Mouse (Mus musculus): ENCODE results near the gene Prkra. TPM values are rescaled to one million over a fixed set of nuclear protein-coding genes. Genes with fewer than 3 reads are reported as not detected.

Prkra gene
- polyA plus RNA-seq (2012; rRNA removed) (55.2 and 60.8 TPM in 2 replicates), polyA plus RNA-seq (2014; fragmentation: Nextera tagmentation; extraction: Ambion mirVana) (61.3 and 70.2 TPM in 2 replicates)

DNA sequence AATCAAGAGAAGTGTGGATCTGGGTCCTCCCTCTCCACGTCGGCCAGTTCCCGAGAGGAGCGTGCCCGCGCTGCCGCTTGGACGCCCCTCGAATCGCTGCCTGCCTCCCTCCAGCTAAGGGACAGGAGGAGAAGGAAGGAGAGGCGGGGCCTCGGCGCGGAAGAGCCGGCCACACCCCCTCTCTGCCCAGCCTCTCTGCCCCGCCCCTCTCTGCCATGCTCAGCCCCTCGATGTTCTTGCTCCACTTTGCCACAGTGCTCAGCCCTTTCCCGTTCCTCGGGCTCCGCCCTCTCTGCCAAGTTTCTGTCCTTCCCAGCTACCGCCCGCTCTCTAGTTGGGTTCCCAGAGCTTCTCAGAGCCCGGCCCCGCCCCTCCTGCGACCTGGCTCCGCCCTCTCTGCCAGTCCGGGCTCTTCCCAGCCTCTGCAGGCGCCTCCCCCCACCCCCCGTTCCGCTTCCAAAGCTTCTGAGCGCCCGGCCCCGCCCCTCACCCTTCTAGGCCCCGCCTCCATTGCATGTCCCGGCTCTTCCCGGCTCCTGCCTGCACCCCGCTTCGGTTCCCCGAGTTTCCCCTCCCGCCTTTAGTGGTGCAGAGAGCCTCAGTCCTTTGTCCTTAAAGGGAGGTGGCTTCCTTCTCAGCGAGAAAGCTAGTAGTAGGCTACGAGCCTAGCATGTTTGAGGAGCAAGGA is at the start of gene Prkra, which contains the start of gene Pjvk:
Prkra (minus strand) TSS at position 133 of the 688 bp plus-strand sequence.
Pjvk (plus strand) TSS at position 594 of the 688 bp plus-strand sequence.
- WGBS, result 0% methylated on average over 35 of the region's 42 CpGs
- Histone ChIP-seq H3K36me3 (ENCODE audit: control insufficient read depth, insufficient read depth, low read length) (peaks cover 6% of the 10 kb centered on the region; the same call in 1 of the 2 replicates), H3K27me3 (ENCODE audit: control insufficient read depth, insufficient read depth, low read length) (no peaks in the 10 kb centered on the region), H3K9ac (ENCODE audit: low read depth, low read length, severe bottlenecking) (peak within 1 kb of the TSS; percentile 85), H3K4me3 (replicated peaks; ENCODE audit: low read length) (peak within 1 kb of the TSS; percentile 83), H3K9me3 (ENCODE audit: control insufficient read depth, low read length) (no peaks in the 10 kb centered on the region), H3K4me2 (replicated peaks; ENCODE audit: low read depth, low read length, severe bottlenecking) (peak within 1 kb of the TSS; percentile 64), H3K4me1 (ENCODE audit: control insufficient read depth, insufficient read depth, low read length) (peaks cover 11% of the 10 kb centered on the region), H3K27ac (replicated peaks; ENCODE audit: low read depth, low read length) (peak within 1 kb of the TSS; percentile 85)
- peak; percentile 96 for ATAC-seq (ENCODE audit: low FRiP score, low read depth)
- peak; percentile 97 for DNase-seq (ENCODE audit: low spot score)
- TF ChIP-seq POLR2A (IDR thresholded peaks at IDR 0.05; ENCODE audit: borderline replicate concordance, extremely low read depth, insufficient read depth, insufficient read length), result peak; percentile 91; the same call in 1 of the 2 replicates

GRCm38 (mm10) chr2:76695290-76695689 is 47.5 kb upstream of the Prkra start:
- Histone ChIP-seq H3K9ac (ENCODE audit: low read depth, low read length, severe bottlenecking) (no peak overlapping the region), H3K27me3 (ENCODE audit: control insufficient read depth, insufficient read depth, low read length) (no peaks in the 10 kb centered on the region), H3K27ac (replicated peaks; ENCODE audit: low read depth, low read length) (no peak overlapping the region), H3K4me2 (replicated peaks; ENCODE audit: low read depth, low read length, severe bottlenecking) (no peak overlapping the region), H3K4me3 (replicated peaks; ENCODE audit: low read length) (no peak overlapping the region), H3K36me3 (ENCODE audit: control insufficient read depth, insufficient read depth, low read length) (peaks cover 70% of the 10 kb centered on the region), H3K4me1 (ENCODE audit: control insufficient read depth, insufficient read depth, low read length) (no peaks in the 10 kb centered on the region), H3K9me3 (ENCODE audit: control insufficient read depth, low read length) (no peaks in the 10 kb centered on the region)
- WGBS, result 92% methylated on average over 6 of the region's 6 CpGs
- ATAC-seq (ENCODE audit: low FRiP score, low read depth) (no peak), DNase-seq (ENCODE audit: low spot score) (no peak)
- no peak for TF ChIP-seq POLR2A (IDR thresholded peaks at IDR 0.05; ENCODE audit: borderline replicate concordance, extremely low read depth, insufficient read depth, insufficient read length)

- 90% methylated on average over 5 of the region's 5 CpGs for WGBS
- no peak for DNase-seq (ENCODE audit: low spot score)
Observed at GRCm38 (mm10) chr2:76693765-76694164, 46.0 kb upstream of the Prkra start.

DNA sequence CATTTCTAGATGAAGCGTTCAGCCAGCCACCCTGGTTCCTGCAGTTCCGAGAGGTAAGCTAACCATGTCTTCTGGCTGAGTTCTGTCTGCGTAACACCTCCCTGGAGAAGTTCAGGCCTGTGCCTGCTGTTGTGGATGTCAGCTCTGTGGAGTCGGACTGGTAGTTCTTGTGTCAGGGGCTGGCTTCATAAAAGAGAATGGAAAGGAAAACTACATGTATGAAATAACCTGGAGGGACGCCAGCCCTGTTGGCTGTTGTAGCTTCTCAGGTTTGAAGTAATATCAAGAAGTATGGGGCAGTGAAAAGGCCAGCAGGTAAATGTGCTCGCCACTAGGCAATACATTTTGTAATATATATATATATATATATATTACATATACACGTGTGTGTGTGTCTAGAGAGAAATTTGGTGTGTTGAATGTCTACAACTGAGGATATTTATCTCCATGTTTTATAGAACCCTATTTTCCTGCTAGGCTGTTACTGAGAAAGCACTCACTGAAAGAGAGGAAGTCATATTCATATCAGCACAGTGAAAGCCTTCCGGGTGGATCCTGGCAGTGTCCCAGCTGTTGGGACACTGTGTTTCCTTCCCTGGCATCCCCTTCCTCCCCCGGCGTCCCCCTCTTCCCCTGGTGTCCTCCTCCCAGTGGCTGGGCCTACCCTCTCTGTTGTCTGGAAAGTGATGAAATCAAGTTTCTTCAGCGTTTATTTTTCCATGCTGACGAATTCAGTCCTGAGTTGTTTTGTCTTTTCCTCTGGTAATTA is 42.8 kb upstream of the Prkra start:
- H3K36me3 ChIP-seq (ENCODE audit: control insufficient read depth, insufficient read depth, low read length), result peaks cover 87% of the 10 kb centered on the region
- no peak overlapping the region for H3K27ac ChIP-seq (replicated peaks; ENCODE audit: low read depth, low read length)
- no peaks in the 10 kb centered on the region for H3K27me3 ChIP-seq (ENCODE audit: control insufficient read depth, insufficient read depth, low read length)
- no peak for TF ChIP-seq POLR2A (IDR thresholded peaks at IDR 0.05; ENCODE audit: borderline replicate concordance, extremely low read depth, insufficient read depth, insufficient read length)
- H3K4me2 ChIP-seq (replicated peaks; ENCODE audit: low read depth, low read length, severe bottlenecking), result no peak overlapping the region
- no peak for ATAC-seq (ENCODE audit: low FRiP score, low read depth)
- no peaks in the 10 kb centered on the region for H3K4me1 ChIP-seq (ENCODE audit: control insufficient read depth, insufficient read depth, low read length)
- no peaks in the 10 kb centered on the region for H3K9me3 ChIP-seq (ENCODE audit: control insufficient read depth, low read length)
- no peak overlapping the region for H3K4me3 ChIP-seq (replicated peaks; ENCODE audit: low read length)
- DNase-seq (ENCODE audit: low spot score), result no peak
- H3K9ac ChIP-seq (ENCODE audit: low read depth, low read length, severe bottlenecking), result no peak overlapping the region
- 85% methylated on average over 12 of the region's 12 CpGs for WGBS

More at GRCm38 (mm10) chr2:76693765-76694164, 46.0 kb upstream of the Prkra start:
- Histone ChIP-seq H3K27me3 (ENCODE audit: control insufficient read depth, insufficient read depth, low read length) (no peaks in the 10 kb centered on the region), H3K4me1 (ENCODE audit: control insufficient read depth, insufficient read depth, low read length) (no peaks in the 10 kb centered on the region), H3K4me3 (replicated peaks; ENCODE audit: low read length) (no peak overlapping the region), H3K9me3 (ENCODE audit: control insufficient read depth, low read length) (no peaks in the 10 kb centered on the region), H3K27ac (replicated peaks; ENCODE audit: low read depth, low read length) (no peak overlapping the region), H3K9ac (ENCODE audit: low read depth, low read length, severe bottlenecking) (no peak overlapping the region), H3K36me3 (ENCODE audit: control insufficient read depth, insufficient read depth, low read length) (peaks cover 75% of the 10 kb centered on the region), H3K4me2 (replicated peaks; ENCODE audit: low read depth, low read length, severe bottlenecking) (no peak overlapping the region)
- ATAC-seq (ENCODE audit: low FRiP score, low read depth), result no peak
- no peak for TF ChIP-seq POLR2A (IDR thresholded peaks at IDR 0.05; ENCODE audit: borderline replicate concordance, extremely low read depth, insufficient read depth, insufficient read length)

DNA sequence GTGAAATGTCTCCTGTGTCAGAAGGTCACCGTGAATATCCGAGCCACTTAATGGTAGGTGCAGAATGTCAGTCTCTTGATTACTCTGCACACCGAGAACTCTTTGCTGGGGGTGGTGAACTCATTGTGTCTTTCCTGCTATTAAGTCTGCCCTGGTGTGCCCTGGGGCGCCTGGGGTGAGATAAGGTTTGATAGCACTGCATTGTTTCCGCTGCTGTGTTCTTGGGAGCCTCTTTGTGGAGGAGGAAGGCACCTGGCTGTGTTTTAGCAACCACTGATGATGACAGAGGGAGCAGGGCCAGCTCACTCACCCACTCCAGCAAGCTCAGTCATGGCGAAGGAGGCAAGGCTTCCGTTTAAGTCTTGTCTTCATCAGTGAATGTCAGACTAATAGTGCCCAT is 40.3 kb upstream of the Prkra start:
- Histone ChIP-seq H3K4me3 (replicated peaks; ENCODE audit: low read length) (no peak overlapping the region), H3K4me1 (ENCODE audit: control insufficient read depth, insufficient read depth, low read length) (no peaks in the 10 kb centered on the region), H3K27ac (replicated peaks; ENCODE audit: low read depth, low read length) (no peak overlapping the region), H3K9ac (ENCODE audit: low read depth, low read length, severe bottlenecking) (no peak overlapping the region), H3K27me3 (ENCODE audit: control insufficient read depth, insufficient read depth, low read length) (no peaks in the 10 kb centered on the region), H3K36me3 (ENCODE audit: control insufficient read depth, insufficient read depth, low read length) (peaks cover 78% of the 10 kb centered on the region), H3K4me2 (replicated peaks; ENCODE audit: low read depth, low read length, severe bottlenecking) (no peak overlapping the region), H3K9me3 (ENCODE audit: control insufficient read depth, low read length) (no peaks in the 10 kb centered on the region)
- ATAC-seq (ENCODE audit: low FRiP score, low read depth) (no peak), DNase-seq (ENCODE audit: low spot score) (no peak)
- WGBS, result 66% methylated on average over 7 of the region's 7 CpGs
- no peak for TF ChIP-seq POLR2A (IDR thresholded peaks at IDR 0.05; ENCODE audit: borderline replicate concordance, extremely low read depth, insufficient read depth, insufficient read length)
